Mouse (Mus musculus): ENCODE data around the gene Rnf212b.

Gene Rnf212b

GRCm38 (mm10) chr14:54799686-54800085, 14.3 kb upstream of the Rnf212b start:
- no peak for DNase-seq

GRCm38 (mm10) chr14:54802428-54802827, 11.5 kb upstream of the Rnf212b start:
- no peak for DNase-seq

- no peak for DNase-seq
These were observed 7.8 kb upstream of the Rnf212b start for GRCm38 (mm10) chr14:54806124-54806523.

GRCm38 (mm10) chr14:54808718-54809667, 4.9 kb upstream of the Rnf212b start:
- no peak for DNase-seq

GRCm38 (mm10) chr14:54809668-54810033, 4.3 kb upstream of the Rnf212b start:
- no peak for DNase-seq

- DNase-seq = no peak
These were observed 1.8 kb downstream of the Rnf212b start for GRCm38 (mm10) chr14:54815737-54816136.

- DNase-seq = no peak
These were observed 3.9 kb downstream of the Rnf212b start for GRCm38 (mm10) chr14:54817791-54818190.

- no peak for DNase-seq
These were observed 8.4 kb downstream of the Rnf212b start for GRCm38 (mm10) chr14:54822301-54822700.

GRCm38 (mm10) chr14:54823716-54824115, 9.8 kb downstream of the Rnf212b start:
- no peak for DNase-seq

- no peak for DNase-seq
These were observed 29.5 kb downstream of the Rnf212b start for GRCm38 (mm10) chr14:54843461-54843860.

GRCm38 (mm10) chr14:54855726-54856125, 41.8 kb downstream of the Rnf212b start:
- DNase-seq = no peak

GRCm38 (mm10) chr14:54856703-54857102, 42.8 kb downstream of the Rnf212b start:
- DNase-seq = no peak

- DNase-seq = no peak
These were observed 44.0 kb downstream of the Rnf212b start for GRCm38 (mm10) chr14:54857891-54858290.

GRCm38 (mm10) chr14:54860511-54860910, 46.6 kb downstream of the Rnf212b start:
- DNase-seq = peak; percentile 24 to 71

- peak; percentile 82 to 86 for DNase-seq
These were observed 49.8 kb downstream of the Rnf212b start for GRCm38 (mm10) chr14:54863501-54864312.

- DNase-seq = no peak
These were observed 50.5 kb downstream of the Rnf212b start for GRCm38 (mm10) chr14:54864313-54865036.

GRCm38 (mm10) chr14:54865626-54866025, 51.7 kb downstream of the Rnf212b start:
- DNase-seq = no peak

GRCm38 (mm10) chr14:54866268-54866667, 52.3 kb downstream of the Rnf212b start:
- DNase-seq = no peak

GRCm38 (mm10) chr14:54866936-54867335, 53.0 kb downstream of the Rnf212b start:
- DNase-seq = peak in 1 of 2 experiments; percentile 28

- no peak for DNase-seq
These were observed 54.1 kb downstream of the Rnf212b start for GRCm38 (mm10) chr14:54868026-54868425.

GRCm38 (mm10) chr14:54870861-54871260, 56.9 kb downstream of the Rnf212b start, which contains the start of gene Homez:
Gene Homez (minus strand): TSS chr14:54870961.
- DNase-seq = no peak

- no peak for DNase-seq
These were observed 60.2 kb downstream of the Rnf212b start for GRCm38 (mm10) chr14:54874165-54874564.
